Mouse (Mus musculus) kidney, embryonic 15.5 days (tissue): Measurements from ENCODE around the gene Neurl4. TPM values are rescaled to one million over a fixed set of nuclear protein-coding genes. Genes with fewer than 3 reads are reported as not detected.

Experiments used
- ATAC-seq: fragments of 200-750 bp; cut with Nextera tagmentation; replicated peaks from 2 replicates; pipeline ENCODE4 v1.8.0; 2017; ENCODE audit warnings: moderate TSS enrichment; ENCODE audit not compliant: low FRiP score
- H3K27ac ChIP-seq: fragments of 300-500 bp; sonication (generic); 2 replicates; pipeline ENCODE4 v1.5.1; 2015; ENCODE audit warnings: mild to moderate bottlenecking, inconsistent platforms
- H3K27me3 ChIP-seq: fragments of 300-500 bp; sonication (generic); 2 replicates; pipeline ENCODE4 v1.6.1; 2015; ENCODE audit warnings: inconsistent platforms
- H3K36me3 ChIP-seq: fragments of 300-500 bp; sonication (generic); 2 replicates; pipeline ENCODE4 v1.6.1; 2015; ENCODE audit warnings: inconsistent platforms
- H3K4me1 ChIP-seq: fragments of 300-500 bp; sonication (generic); 2 replicates; pipeline ENCODE4 v1.6.1; 2015; ENCODE audit warnings: inconsistent platforms
- H3K4me2 ChIP-seq: fragments of 300-500 bp; sonication (generic); 2 replicates; pipeline ENCODE4 v1.6.1; 2015; ENCODE audit warnings: moderate library complexity, mild to moderate bottlenecking, inconsistent platforms
- H3K4me3 ChIP-seq: fragments of 300-500 bp; sonication (generic); replicated peaks from 2 replicates; pipeline ENCODE4 v1.5.1; 2015; ENCODE audit warnings: mild to moderate bottlenecking, inconsistent platforms
- H3K9ac ChIP-seq: fragments of 300-500 bp; sonication (generic); 2 replicates; pipeline ENCODE4 v1.6.1; 2015; ENCODE audit warnings: mild to moderate bottlenecking, inconsistent platforms
- H3K9me3 ChIP-seq: fragments of 300-500 bp; sonication (generic); replicated peaks from 2 replicates; pipeline ENCODE4 v1.6.1; 2016; ENCODE audit warnings: inconsistent platforms
- WGBS: fragments of 180-500 bp; shearing (Covaris S2); methylation state at CpG from one replicate; pipeline ENCODE4 v1.1.7; 2015; ENCODE audit warnings: mixed read lengths; 5-methylcytosine and 5-hydroxymethylcytosine counted together
- polyA plus RNA-seq: library from polyadenylated mRNA; unstranded; fragments of >200 nt; fragmentation: Nextera tagmentation; extraction: Ambion mirVana; gene quantifications from 2 replicates; pipeline ENCODE4 v1.2.1, GENCODE M21; 2015

Neurl4 gene
- polyA plus RNA-seq, 1 experiment from 2014 or later = 10.8 TPM

DNA sequence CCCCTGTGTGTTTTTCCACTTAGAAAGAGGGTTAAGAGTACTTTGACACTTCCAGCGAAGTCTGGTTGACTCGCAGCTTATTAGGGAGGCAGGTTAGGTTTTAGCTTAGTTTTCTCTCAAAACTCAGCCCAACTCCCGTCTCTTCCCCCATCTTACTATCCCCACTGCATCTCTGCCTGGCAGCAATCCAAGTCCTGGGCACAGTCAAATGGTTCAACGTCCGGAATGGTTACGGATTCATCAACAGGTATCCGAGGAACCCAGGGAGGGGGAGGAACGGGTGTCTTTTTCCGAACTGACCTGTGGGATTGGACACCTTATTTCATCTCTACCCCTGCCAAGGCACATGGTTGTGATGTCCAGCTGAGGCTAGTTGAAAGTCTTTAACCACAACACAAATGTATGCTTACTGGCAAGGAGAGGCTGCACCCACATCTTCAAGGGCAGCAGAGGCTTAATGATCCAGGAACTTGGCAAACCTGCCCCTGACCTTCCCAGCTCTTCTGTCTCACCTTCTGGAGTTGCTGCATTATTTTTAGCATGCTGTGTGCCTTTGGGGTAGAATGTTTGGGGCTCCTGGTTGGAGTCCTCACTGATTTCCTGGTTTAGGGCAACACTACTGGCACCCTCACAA is 36.0 kb downstream of the Neurl4 start:
- H3K9ac ChIP-seq = no peak overlapping the region

GRCm38 (mm10) chr11:69937385-69937784 is 36.5 kb downstream of the Neurl4 start:
- Histone ChIP-seq H3K9ac (no peak overlapping the region), H3K27me3 (peaks cover 34% of the 10 kb centered on the region), H3K4me1 (peaks cover 54% of the 10 kb centered on the region), H3K36me3 (peaks cover 7% of the 10 kb centered on the region; the same call in 1 of the 2 replicates), H3K9me3 (no peaks in the 10 kb centered on the region), H3K27ac (peak overlapping the region; percentile 37), H3K4me2 (peak overlapping the region; percentile 100), H3K4me3 (0 out of 2 replicates have a peak overlapping the region, but pooled peaks have one; percentile 57)
- ATAC-seq = no peak
- 39% methylated on average over 4 of the region's 4 CpGs for WGBS

More for the DNA sequence above, 36.0 kb downstream of the Neurl4 start:
- H3K36me3 ChIP-seq = 0 out of 2 replicates have a peak, but pooled peaks cover 7% of the 10 kb centered on the region
- 25% methylated on average over 9 of the region's 9 CpGs for WGBS
- peak overlapping the region; percentile 57 for H3K4me3 ChIP-seq
- H3K27me3 ChIP-seq = peaks cover 34% of the 10 kb centered on the region
- H3K27ac ChIP-seq = peak overlapping the region; percentile 11; the same call in 1 of the 2 replicates
- H3K4me1 ChIP-seq = peaks cover 54% of the 10 kb centered on the region
- no peaks in the 10 kb centered on the region for H3K9me3 ChIP-seq
- peak overlapping the region; percentile 100 for H3K4me2 ChIP-seq
- ATAC-seq = no peak

- no peaks in the 10 kb centered on the region for H3K9me3 ChIP-seq
- 72% methylated on average over 5 of the region's 5 CpGs for WGBS
- peaks cover 54% of the 10 kb centered on the region for H3K4me1 ChIP-seq
- ATAC-seq = no peak
- H3K4me3 ChIP-seq = no peak overlapping the region
- 0 out of 2 replicates have a peak overlapping the region, but pooled peaks have one; percentile 100 for H3K4me2 ChIP-seq
- H3K27ac ChIP-seq = peak overlapping the region; percentile 37
- peaks cover 11% of the 10 kb centered on the region for H3K36me3 ChIP-seq
- no peak overlapping the region for H3K9ac ChIP-seq
- H3K27me3 ChIP-seq = peaks cover 34% of the 10 kb centered on the region
These were observed 37.0 kb downstream of the Neurl4 start for GRCm38 (mm10) chr11:69937834-69938233.

GRCm38 (mm10) chr11:69938401-69938979 is 37.6 kb downstream of the Neurl4 start:
- H3K36me3 ChIP-seq = peaks cover 16% of the 10 kb centered on the region
- 32% methylated on average over 9 of the region's 9 CpGs for WGBS
- ATAC-seq = no peak
- H3K27me3 ChIP-seq = peaks cover 34% of the 10 kb centered on the region
- peaks cover 54% of the 10 kb centered on the region for H3K4me1 ChIP-seq
- 0 out of 2 replicates have a peak overlapping the region, but pooled peaks have one; percentile 37 for H3K27ac ChIP-seq
- no peak overlapping the region for H3K9ac ChIP-seq
- H3K4me3 ChIP-seq = no peak overlapping the region
- H3K9me3 ChIP-seq = no peaks in the 10 kb centered on the region
- no peak overlapping the region for H3K4me2 ChIP-seq

- Histone ChIP-seq H3K36me3 (peaks cover 22% of the 10 kb centered on the region), H3K27me3 (peaks cover 34% of the 10 kb centered on the region), H3K4me1 (peaks cover 51% of the 10 kb centered on the region), H3K9ac (no peak overlapping the region), H3K4me2 (no peak overlapping the region), H3K4me3 (no peak overlapping the region), H3K27ac (no peak overlapping the region), H3K9me3 (no peaks in the 10 kb centered on the region)
- 54% methylated on average over 5 of the region's 5 CpGs for WGBS
- no peak for ATAC-seq
These were observed 38.3 kb downstream of the Neurl4 start for GRCm38 (mm10) chr11:69939181-69939580.

- H3K36me3 ChIP-seq = peaks cover 27% of the 10 kb centered on the region
- H3K9me3 ChIP-seq = no peaks in the 10 kb centered on the region
- no peak overlapping the region for H3K9ac ChIP-seq
- WGBS = 94% methylated on average over 17 of the region's 17 CpGs
- H3K27me3 ChIP-seq = peaks cover 33% of the 10 kb centered on the region
- H3K4me2 ChIP-seq = no peak overlapping the region
- ATAC-seq = no peak
- peaks cover 45% of the 10 kb centered on the region for H3K4me1 ChIP-seq
- H3K27ac ChIP-seq = no peak overlapping the region
- no peak overlapping the region for H3K4me3 ChIP-seq
These were observed 38.9 kb downstream of the Neurl4 start for GRCm38 (mm10) chr11:69939731-69940130.

- ATAC-seq = no peak
- no peaks in the 10 kb centered on the region for H3K9me3 ChIP-seq
- H3K4me1 ChIP-seq = peaks cover 40% of the 10 kb centered on the region
- 72% methylated on average over 4 of the region's 4 CpGs for WGBS
- H3K4me2 ChIP-seq = no peak overlapping the region
- no peak overlapping the region for H3K4me3 ChIP-seq
- no peak overlapping the region for H3K9ac ChIP-seq
- peaks cover 35% of the 10 kb centered on the region for H3K36me3 ChIP-seq
- peaks cover 26% of the 10 kb centered on the region for H3K27me3 ChIP-seq
- no peak overlapping the region for H3K27ac ChIP-seq
These were observed 40.1 kb downstream of the Neurl4 start for GRCm38 (mm10) chr11:69940962-69941361.

GRCm38 (mm10) chr11:69945216-69945615 is 44.3 kb downstream of the Neurl4 start:
- WGBS = 66% methylated on average over 13 of the region's 13 CpGs
- peaks cover 37% of the 10 kb centered on the region for H3K4me1 ChIP-seq
- no peak overlapping the region for H3K4me3 ChIP-seq
- no peaks in the 10 kb centered on the region for H3K9me3 ChIP-seq
- H3K36me3 ChIP-seq = peaks cover 33% of the 10 kb centered on the region
- H3K27me3 ChIP-seq = no peaks in the 10 kb centered on the region
- H3K9ac ChIP-seq = no peak overlapping the region
- no peak for ATAC-seq
- no peak overlapping the region for H3K27ac ChIP-seq
- H3K4me2 ChIP-seq = no peak overlapping the region

DNA sequence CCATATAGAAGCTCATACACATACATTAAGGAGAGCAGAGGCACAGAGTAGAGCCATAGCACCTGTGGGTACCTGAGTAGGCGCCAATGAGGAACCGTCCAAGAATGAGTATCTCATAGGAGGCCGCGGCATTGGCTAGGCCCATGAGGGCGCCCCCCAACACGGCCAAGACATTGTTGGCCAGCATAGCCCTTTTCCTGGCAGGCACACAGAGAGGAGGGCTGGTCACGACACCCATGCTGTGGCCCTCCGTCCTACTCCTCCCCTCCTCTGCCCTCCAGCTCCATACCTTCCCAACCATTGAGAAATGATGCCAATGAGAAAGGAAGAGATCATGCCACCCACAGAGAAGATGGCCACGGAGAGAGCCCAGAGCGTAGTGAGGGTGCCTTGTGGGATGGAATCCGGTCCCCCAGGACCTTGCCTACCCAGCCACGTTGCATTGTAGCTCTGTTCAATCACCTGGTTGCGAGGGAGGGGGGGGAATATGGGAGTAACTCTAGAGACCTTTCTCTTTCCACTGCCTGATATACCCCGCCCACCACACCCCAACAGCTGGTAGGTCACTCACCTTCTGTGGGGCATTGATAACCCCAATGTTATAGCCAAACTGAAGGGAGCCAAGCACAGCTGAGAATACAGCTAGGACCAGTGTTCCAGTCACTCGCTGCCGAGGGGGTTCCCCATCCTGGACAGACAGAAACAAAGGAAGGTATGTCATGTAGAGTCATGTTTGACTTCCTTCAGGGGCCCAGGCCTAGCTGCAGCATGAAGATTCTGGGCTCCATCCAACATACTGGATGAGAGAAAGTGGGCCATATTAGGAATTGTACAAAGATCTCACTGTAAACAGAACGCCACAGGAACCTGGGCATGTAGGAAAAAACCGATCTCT is 45.4 kb downstream of the Neurl4 start:
- 90% methylated on average over 18 of the region's 18 CpGs for WGBS
- Histone ChIP-seq H3K27ac (peak overlapping the region; percentile 94), H3K4me1 (peaks cover 37% of the 10 kb centered on the region), H3K4me2 (peak overlapping the region; percentile 69), H3K9me3 (no peaks in the 10 kb centered on the region), H3K36me3 (peaks cover 31% of the 10 kb centered on the region), H3K4me3 (peak overlapping the region; percentile 63), H3K9ac (peak overlapping the region; percentile 62; the same call in 1 of the 2 replicates), H3K27me3 (peaks cover 3% of the 10 kb centered on the region; the same call in 1 of the 2 replicates)
- ATAC-seq = no peak

DNA sequence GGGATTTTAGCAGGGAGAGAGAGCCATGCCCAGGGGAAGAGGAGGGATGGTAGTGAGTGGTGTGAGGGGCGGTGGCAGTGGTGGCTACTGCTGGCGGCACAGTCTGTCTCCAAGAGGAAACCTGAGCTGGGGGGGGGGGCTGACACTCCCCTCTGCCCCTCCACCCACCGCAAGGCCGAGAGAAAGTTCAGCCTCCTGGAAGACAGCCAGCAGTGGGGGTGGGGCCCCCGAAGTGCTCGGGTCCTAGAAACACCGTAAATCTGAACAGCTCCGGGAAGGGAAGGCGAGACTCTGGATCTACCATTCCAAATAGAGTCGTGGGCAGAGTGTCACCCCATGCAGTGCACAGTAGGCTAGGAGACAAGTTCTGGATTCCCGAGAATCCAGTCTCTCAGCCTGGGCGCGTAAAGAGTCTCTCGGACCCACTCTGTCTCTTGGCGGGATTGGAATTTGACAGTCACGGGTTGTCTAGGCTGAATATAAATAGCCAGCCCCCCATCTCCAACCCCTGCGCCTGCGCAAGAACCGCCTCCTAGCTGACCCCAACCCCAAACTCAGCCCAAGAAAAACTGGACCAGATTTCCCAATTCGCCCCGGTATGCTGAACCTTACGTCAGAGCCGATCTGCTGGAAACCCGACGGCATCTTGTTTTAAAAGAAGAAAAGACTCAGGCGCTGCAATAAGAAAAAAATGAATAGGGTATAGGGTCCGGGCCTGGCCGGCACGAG is 46.6 kb downstream of the Neurl4 start:
- H3K4me1 ChIP-seq = peaks cover 37% of the 10 kb centered on the region
- H3K4me2 ChIP-seq = peak overlapping the region; percentile 69
- peaks cover 9% of the 10 kb centered on the region for H3K27me3 ChIP-seq
- H3K27ac ChIP-seq = peak overlapping the region; percentile 94
- no peaks in the 10 kb centered on the region for H3K9me3 ChIP-seq
- H3K9ac ChIP-seq = peak overlapping the region; percentile 62
- 2% methylated on average over 29 of the region's 29 CpGs for WGBS
- H3K4me3 ChIP-seq = peak overlapping the region; percentile 63
- peak; percentile 54 for ATAC-seq
- H3K36me3 ChIP-seq = peaks cover 28% of the 10 kb centered on the region

DNA sequence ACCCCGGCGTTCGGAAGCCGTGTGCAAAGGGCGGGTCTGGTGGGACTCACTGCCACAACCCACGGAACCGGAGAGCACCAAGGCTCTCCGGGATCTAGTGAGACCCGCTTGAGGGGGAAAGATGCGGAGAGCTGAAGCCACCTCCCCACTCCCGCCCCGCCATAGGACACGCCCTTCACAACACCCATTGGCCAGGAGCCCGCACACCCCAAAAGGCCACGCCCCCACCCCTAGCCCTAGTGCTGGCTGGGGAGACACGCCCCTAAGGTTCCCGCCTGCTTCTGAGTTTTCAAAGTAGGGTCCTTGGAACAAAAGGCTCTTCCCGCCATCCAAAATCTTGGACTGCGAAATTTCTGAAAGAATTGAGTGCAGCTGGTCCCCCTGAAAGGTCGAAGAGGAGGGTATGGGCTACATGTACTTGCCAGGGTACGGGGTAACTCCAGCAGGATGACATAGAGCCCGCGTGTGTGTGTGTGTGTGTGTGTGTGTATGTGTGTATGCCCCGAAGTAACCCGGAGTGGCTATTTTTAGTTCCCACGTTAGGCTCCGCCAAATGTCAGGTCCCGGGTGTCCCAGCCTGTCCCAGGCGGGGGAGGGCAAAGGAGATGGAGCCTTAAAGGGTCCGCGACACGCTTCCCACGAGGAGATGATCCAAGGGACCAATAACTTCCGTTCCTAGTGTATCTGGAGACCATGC is 47.3 kb downstream of the Neurl4 start, which contains the start of gene Slc2a4:
Slc2a4 (minus strand) TSS at position 123 of the 697 bp plus-strand sequence.
- H3K27ac ChIP-seq = peak within 1 kb of the TSS; percentile 94
- H3K9me3 ChIP-seq = no peaks in the 10 kb centered on the region
- H3K9ac ChIP-seq = peak within 1 kb of the TSS; percentile 62
- peak within 1 kb of the TSS; percentile 69 for H3K4me2 ChIP-seq
- H3K27me3 ChIP-seq = peaks cover 12% of the 10 kb centered on the region
- H3K4me1 ChIP-seq = peaks cover 37% of the 10 kb centered on the region
- H3K4me3 ChIP-seq = peak within 1 kb of the TSS; percentile 63
- under 1% methylated on average over 34 of the region's 34 CpGs for WGBS
- peak; percentile 93 for ATAC-seq
- peaks cover 22% of the 10 kb centered on the region for H3K36me3 ChIP-seq
